Mouse (Mus musculus) spleen, adult 2 months (tissue): ENCODE measurements around the gene Mast2. TPM values are rescaled to one million over a fixed set of nuclear protein-coding genes. Genes with fewer than 3 reads are reported as not detected.
A peak's percentile ranks its signal among the peaks of the same experiment; 100 is the strongest.

Source experiments
- DNase-seq, 2 experiments: peaks; one replicate each; pipeline versions ENCODE4 v3.0.0 to v3.0.0-alpha.2; 2012 to 2021; ENCODE audit warnings: low spot score in 2 of 2, low read depth in 1 of 2
- H3K27ac ChIP-seq: fragments of 200-500 bp; 2 replicates; pipeline ENCODE4 v1.5.1; 2012; ENCODE audit warnings: low read length, inconsistent platforms; ENCODE audit not compliant: insufficient read depth
- H3K27me3 ChIP-seq: fragments of 200-500 bp; 2 replicates; pipeline ENCODE4 v1.6.1; 2012; ENCODE audit warnings: mild to moderate bottlenecking, moderate library complexity, low read length, inconsistent platforms; ENCODE audit not compliant: control insufficient read depth, insufficient read depth
- H3K36me3 ChIP-seq: fragments of 200-500 bp; 2 replicates; pipeline ENCODE4 v1.6.1; 2012; ENCODE audit warnings: mild to moderate bottlenecking, low read length, inconsistent platforms; ENCODE audit not compliant: control insufficient read depth, insufficient read depth
- H3K4me1 ChIP-seq: fragments of 200-500 bp; 2 replicates; pipeline ENCODE4 v1.6.1; 2011; ENCODE audit warnings: inconsistent platforms; ENCODE audit not compliant: control insufficient read depth, insufficient read depth, insufficient read length
- H3K4me3 ChIP-seq: fragments of 200-500 bp; 2 replicates; pipeline ENCODE4 v1.5.1; 2011; ENCODE audit warnings: mild to moderate bottlenecking, inconsistent platforms; ENCODE audit not compliant: insufficient read depth, insufficient read length; ENCODE audit errors: extremely low read depth
- CTCF ChIP-seq: fragments of 200-500 bp; IDR thresholded peaks from 2 replicates; pipeline ENCODE4 v1.5.1; 2011; ENCODE audit warnings: mild to moderate bottlenecking, inconsistent platforms; ENCODE audit not compliant: insufficient read depth, insufficient read length, insufficient replicate concordance; ENCODE audit errors: extremely low read depth
- POLR2A ChIP-seq: fragments of 200-500 bp; IDR thresholded peaks from 2 replicates; pipeline ENCODE4 v1.6.1; 2011; ENCODE audit warnings: low read depth, low read length, inconsistent platforms
- WGBS: fragments of 180-500 bp; shearing (Covaris S2); methylation state at CpG from one replicate; pipeline ENCODE4 v1.1.7; 2018; 5-methylcytosine and 5-hydroxymethylcytosine counted together
- polyA plus RNA-seq: library from polyadenylated mRNA; depleted of rRNA; stranded (reverse); fragments of >200 nt; gene quantifications from 2 replicates; pipeline ENCODE4 v1.2.3, GENCODE M21; 2012

Mast2 gene
- polyA plus RNA-seq, 1 experiment, result 35.6 TPM

- no peak for DNase-seq
- H3K27ac ChIP-seq, result no peak overlapping the region
These were observed 14.0 kb downstream of the Mast2 start for GRCm38 (mm10) chr4:116449951-116450350.

DNA sequence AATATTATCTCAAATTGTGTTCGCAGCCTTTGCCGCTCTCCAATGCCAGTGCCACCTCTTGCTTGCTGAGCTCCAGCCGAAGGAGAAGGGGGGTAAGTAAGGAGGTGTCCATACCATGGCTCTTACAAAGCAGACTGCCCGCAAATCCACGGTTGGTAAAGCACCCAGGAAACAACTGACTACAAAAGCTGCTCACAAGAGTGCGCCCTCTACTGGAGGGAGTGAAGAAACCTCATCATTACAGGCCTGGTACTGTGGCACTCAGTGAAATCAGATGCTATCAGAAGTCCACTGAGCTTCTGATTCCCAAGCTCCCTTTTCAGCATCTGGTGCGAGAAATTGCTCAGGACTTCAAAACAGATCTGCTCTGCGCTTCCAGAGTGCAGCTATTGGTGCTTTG is 15.3 kb downstream of the Mast2 start:
- 57% methylated on average over 8 of the region's 8 CpGs for WGBS
- no peaks in the 10 kb centered on the region for H3K27me3 ChIP-seq
- no peaks in the 10 kb centered on the region for H3K36me3 ChIP-seq
- no peak overlapping the region for H3K27ac ChIP-seq
- peak; percentile 56 to 57 for DNase-seq
- no peaks in the 10 kb centered on the region for H3K4me1 ChIP-seq
- no peak overlapping the region for H3K4me3 ChIP-seq
- TF ChIP-seq POLR2A (no peak), CTCF (peak; percentile 42; the same call in 1 of the 2 replicates)

More at GRCm38 (mm10) chr4:116449951-116450350, 14.0 kb downstream of the Mast2 start:
- TF ChIP-seq POLR2A (no peak), CTCF (no peak)
- Histone ChIP-seq H3K4me1 (no peaks in the 10 kb centered on the region), H3K36me3 (no peaks in the 10 kb centered on the region), H3K27me3 (no peaks in the 10 kb centered on the region), H3K4me3 (no peak overlapping the region)

GRCm38 (mm10) chr4:116439383-116439782 is 24.6 kb downstream of the Mast2 start:
- no peak for TF ChIP-seq POLR2A
- no peak for TF ChIP-seq CTCF
- DNase-seq, result no peak
- Histone ChIP-seq H3K4me1 (no peaks in the 10 kb centered on the region), H3K27me3 (no peaks in the 10 kb centered on the region), H3K36me3 (no peaks in the 10 kb centered on the region), H3K27ac (no peak overlapping the region), H3K4me3 (no peak overlapping the region)
- WGBS, result 100% methylated on average over 1 of the region's 1 CpGs

DNA sequence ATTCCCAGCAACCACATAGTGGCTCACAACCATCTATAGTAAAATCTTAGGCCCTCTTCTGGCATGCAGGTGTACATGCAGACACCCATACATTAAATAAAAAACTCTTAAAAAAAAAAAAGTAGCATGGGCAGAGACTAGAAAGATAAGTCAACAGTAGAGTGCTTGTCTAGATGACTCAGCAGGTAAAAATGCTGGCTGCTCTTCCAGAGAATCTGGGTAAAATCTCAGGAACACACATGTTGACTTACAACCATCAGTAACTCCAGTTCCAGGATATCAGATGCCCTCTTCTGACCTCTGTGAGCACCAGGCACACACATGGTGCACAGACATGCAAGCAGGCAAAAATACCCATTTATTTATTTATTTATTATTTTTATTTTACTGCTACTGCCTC is 25.4 kb downstream of the Mast2 start:
- Histone ChIP-seq H3K4me3 (no peak overlapping the region), H3K27ac (no peak overlapping the region), H3K27me3 (no peaks in the 10 kb centered on the region), H3K36me3 (no peaks in the 10 kb centered on the region), H3K4me1 (no peaks in the 10 kb centered on the region)
- TF ChIP-seq POLR2A, result no peak
- TF ChIP-seq CTCF, result no peak
- DNase-seq, result no peak

GRCm38 (mm10) chr4:116435626-116436025 is 28.4 kb downstream of the Mast2 start:
- Histone ChIP-seq H3K4me3 (no peak overlapping the region), H3K36me3 (no peaks in the 10 kb centered on the region), H3K4me1 (no peaks in the 10 kb centered on the region), H3K27ac (no peak overlapping the region), H3K27me3 (no peaks in the 10 kb centered on the region)
- TF ChIP-seq CTCF (no peak), POLR2A (no peak)
- WGBS, result 97% methylated on average over 4 of the region's 4 CpGs
- DNase-seq, result no peak

DNA sequence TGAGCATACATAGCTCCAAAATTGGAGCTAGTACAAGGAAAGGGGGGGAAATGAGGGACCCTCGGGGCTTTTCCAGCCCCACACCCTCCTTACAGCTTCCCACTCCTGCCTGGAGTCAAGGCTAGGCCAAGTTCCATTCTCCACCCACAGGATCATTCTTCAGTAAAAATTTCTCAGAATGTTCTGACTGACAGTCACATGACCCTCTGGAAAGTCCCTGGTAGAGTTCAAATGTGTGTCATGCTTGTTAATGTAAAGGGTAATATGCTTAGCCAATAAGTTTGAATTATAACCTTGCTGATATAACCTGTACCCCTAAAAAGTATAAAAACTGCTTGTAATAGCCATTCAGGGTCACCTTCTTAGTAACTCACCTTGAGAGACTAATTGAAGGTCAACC is 41.8 kb downstream of the Mast2 start:
- Histone ChIP-seq H3K4me1 (no peaks in the 10 kb centered on the region), H3K27ac (no peak overlapping the region), H3K4me3 (no peak overlapping the region), H3K36me3 (no peaks in the 10 kb centered on the region), H3K27me3 (no peaks in the 10 kb centered on the region)
- 74% methylated on average over 1 of the region's 1 CpGs for WGBS
- DNase-seq, result no peak
- TF ChIP-seq POLR2A, result no peak
- no peak for TF ChIP-seq CTCF

DNA sequence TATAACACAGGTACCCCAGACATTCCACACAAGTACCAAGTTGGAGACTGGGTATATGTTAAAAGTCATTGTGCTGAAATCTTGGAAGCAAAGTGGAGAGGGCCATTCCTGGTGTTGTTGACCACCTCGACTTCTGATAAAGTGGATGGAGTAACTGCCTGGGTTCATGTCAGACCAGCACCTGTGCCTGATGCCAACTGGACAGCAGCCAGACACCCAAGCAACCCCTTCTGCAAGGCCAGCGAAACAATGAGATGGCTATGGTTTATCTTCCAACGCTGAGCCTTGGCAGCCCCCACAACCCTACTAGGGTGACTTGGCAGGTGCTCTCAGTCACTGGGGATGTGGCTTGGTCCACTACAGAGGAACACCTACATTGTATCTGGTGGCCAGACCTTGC is 42.8 kb downstream of the Mast2 start:
- Histone ChIP-seq H3K27ac (no peak overlapping the region), H3K4me3 (no peak overlapping the region), H3K36me3 (no peaks in the 10 kb centered on the region), H3K27me3 (no peaks in the 10 kb centered on the region), H3K4me1 (no peaks in the 10 kb centered on the region)
- no peak for TF ChIP-seq CTCF
- TF ChIP-seq POLR2A, result no peak
- WGBS, result 75% methylated on average over 3 of the region's 3 CpGs
- no peak for DNase-seq
